Mouse (Mus musculus) E14TG2a.4 (cell line): ENCODE results near the gene Fem1a.

Source experiments
- CTCF ChIP-seq: conservative IDR thresholded peaks from 2 replicates; pipeline ENCODE4 v1.5.1; 2014; ENCODE audit warnings: low read length
- NANOG ChIP-seq: IDR thresholded peaks from 2 replicates; pipeline ENCODE4 v1.6.1; 2014; ENCODE audit warnings: borderline replicate concordance, low read length, mixed read lengths

DNA sequence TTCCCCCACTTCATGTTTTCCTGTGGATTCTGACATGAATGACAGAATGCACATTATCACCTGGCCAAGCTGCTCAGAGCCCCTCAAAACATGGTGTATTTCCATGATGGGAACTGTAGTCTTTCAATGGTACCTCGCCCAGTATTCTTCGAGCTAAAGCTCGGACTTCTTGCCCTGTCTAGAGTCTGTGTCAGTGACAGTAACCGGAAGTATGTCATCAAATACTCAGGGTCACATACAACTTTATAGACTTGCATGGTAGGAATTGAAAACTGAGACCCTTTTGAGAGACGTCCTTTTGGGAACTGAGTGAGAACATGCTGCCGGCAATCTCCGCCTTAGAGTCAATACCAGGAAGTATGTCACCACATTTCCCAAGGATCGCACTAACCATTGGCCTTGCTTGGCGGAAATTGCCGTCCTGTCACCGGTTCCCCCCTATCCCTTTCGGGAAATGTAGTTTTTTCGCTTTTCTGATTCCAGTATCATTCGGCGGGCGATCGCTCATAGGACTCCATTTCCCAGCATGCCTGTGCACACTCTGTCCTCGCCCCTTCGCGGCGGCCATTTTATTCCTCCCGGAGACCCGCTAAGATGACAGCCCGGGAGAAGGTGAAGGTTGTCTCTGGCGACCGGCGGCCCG is at the start of gene Fem1a:
- TF ChIP-seq CTCF = no peak
- no peak for TF ChIP-seq NANOG
